Mouse (Mus musculus): Measurements from ENCODE around the gene 4930503B20Rik. TPM values are rescaled to one million over a fixed set of nuclear protein-coding genes. Genes with fewer than 3 reads are reported as not detected.

The 4930503B20Rik gene
- polyA plus RNA-seq, 1 experiment from 2014 or later: 0.12 TPM

GRCm38 (mm10) chr3:146616533-146617283 lies 34.4 kb downstream of the 4930503B20Rik start:
- 68% methylated on average over 5 of the region's 5 CpGs for WGBS

GRCm38 (mm10) chr3:146615496-146615895 lies 35.6 kb downstream of the 4930503B20Rik start, which contains the start of gene Dnase2b:
TSS of gene Dnase2b (minus strand) at chr3:146615596.
- no peaks in the 10 kb centered on the region for H3K4me1 ChIP-seq
- H3K9me3 ChIP-seq: no peaks in the 10 kb centered on the region
- H3K9ac ChIP-seq: no peak within 1 kb of the TSS
- 88% methylated on average over 4 of the region's 4 CpGs for WGBS
- no peak for ATAC-seq (ENCODE audit: borderline replicate concordance, extremely low read depth, low FRiP score, low TSS enrichment)
- no peak within 1 kb of the TSS for H3K4me2 ChIP-seq
- H3K4me3 ChIP-seq: no peak within 1 kb of the TSS
- no peak within 1 kb of the TSS for H3K27ac ChIP-seq
- H3K36me3 ChIP-seq: no peaks in the 10 kb centered on the region
- no peaks in the 10 kb centered on the region for H3K27me3 ChIP-seq

More at GRCm38 (mm10) chr3:146616533-146617283, 34.4 kb downstream of the 4930503B20Rik start:
- Histone ChIP-seq H3K9ac (no peak overlapping the region), H3K9me3 (no peaks in the 10 kb centered on the region), H3K4me3 (no peak overlapping the region), H3K4me2 (no peak overlapping the region), H3K27me3 (no peaks in the 10 kb centered on the region), H3K36me3 (no peaks in the 10 kb centered on the region), H3K4me1 (no peaks in the 10 kb centered on the region), H3K27ac (no peak overlapping the region)
- ATAC-seq (ENCODE audit: borderline replicate concordance, extremely low read depth, low FRiP score, low TSS enrichment): no peak

GRCm38 (mm10) chr3:146611821-146612220 lies 39.3 kb downstream of the 4930503B20Rik start:
- ATAC-seq (ENCODE audit: borderline replicate concordance, extremely low read depth, low FRiP score, low TSS enrichment): no peak
- H3K36me3 ChIP-seq: no peaks in the 10 kb centered on the region
- no peak overlapping the region for H3K4me2 ChIP-seq
- no peaks in the 10 kb centered on the region for H3K9me3 ChIP-seq
- H3K4me3 ChIP-seq: no peak overlapping the region
- WGBS: 43% methylated on average over 4 of the region's 4 CpGs
- no peaks in the 10 kb centered on the region for H3K27me3 ChIP-seq
- no peak overlapping the region for H3K27ac ChIP-seq
- H3K4me1 ChIP-seq: no peaks in the 10 kb centered on the region
- H3K9ac ChIP-seq: no peak overlapping the region

- no peak overlapping the region for H3K4me2 ChIP-seq
- no peak overlapping the region for H3K4me3 ChIP-seq
- no peaks in the 10 kb centered on the region for H3K27me3 ChIP-seq
- no peak overlapping the region for H3K27ac ChIP-seq
- 88% methylated on average over 4 of the region's 4 CpGs for WGBS
- H3K36me3 ChIP-seq: no peaks in the 10 kb centered on the region
- H3K4me1 ChIP-seq: no peaks in the 10 kb centered on the region
- no peak for ATAC-seq (ENCODE audit: borderline replicate concordance, extremely low read depth, low FRiP score, low TSS enrichment)
- no peak overlapping the region for H3K9ac ChIP-seq
- H3K9me3 ChIP-seq: no peaks in the 10 kb centered on the region
Measured at GRCm38 (mm10) chr3:146611261-146611660, 39.9 kb downstream of the 4930503B20Rik start.

- 75% methylated on average over 10 of the region's 10 CpGs for WGBS
- no peak overlapping the region for H3K27ac ChIP-seq
Measured at GRCm38 (mm10) chr3:146610322-146610721, 40.8 kb downstream of the 4930503B20Rik start.

GRCm38 (mm10) chr3:146607368-146607767 lies 43.7 kb downstream of the 4930503B20Rik start:
- no peak for ATAC-seq (ENCODE audit: borderline replicate concordance, extremely low read depth, low FRiP score, low TSS enrichment)
- WGBS: 18% methylated on average over 1 of the region's 1 CpGs
- no peak overlapping the region for H3K4me2 ChIP-seq
- H3K27ac ChIP-seq: no peak overlapping the region
- no peak overlapping the region for H3K4me3 ChIP-seq
- no peaks in the 10 kb centered on the region for H3K4me1 ChIP-seq
- H3K9me3 ChIP-seq: no peaks in the 10 kb centered on the region
- no peaks in the 10 kb centered on the region for H3K27me3 ChIP-seq
- no peak overlapping the region for H3K9ac ChIP-seq
- no peaks in the 10 kb centered on the region for H3K36me3 ChIP-seq

More at GRCm38 (mm10) chr3:146610322-146610721, 40.8 kb downstream of the 4930503B20Rik start:
- H3K4me2 ChIP-seq: no peak overlapping the region
- H3K4me3 ChIP-seq: no peak overlapping the region
- H3K4me1 ChIP-seq: no peaks in the 10 kb centered on the region
- no peaks in the 10 kb centered on the region for H3K9me3 ChIP-seq
- no peaks in the 10 kb centered on the region for H3K36me3 ChIP-seq
- no peak overlapping the region for H3K9ac ChIP-seq
- H3K27me3 ChIP-seq: no peaks in the 10 kb centered on the region
- ATAC-seq (ENCODE audit: borderline replicate concordance, extremely low read depth, low FRiP score, low TSS enrichment): no peak

GRCm38 (mm10) chr3:146604647-146605046 lies 46.5 kb downstream of the 4930503B20Rik start:
- no peak for ATAC-seq (ENCODE audit: borderline replicate concordance, extremely low read depth, low FRiP score, low TSS enrichment)
- H3K4me2 ChIP-seq: no peak overlapping the region
- no peaks in the 10 kb centered on the region for H3K4me1 ChIP-seq
- no peak overlapping the region for H3K27ac ChIP-seq
- no peak overlapping the region for H3K9ac ChIP-seq
- H3K36me3 ChIP-seq: no peaks in the 10 kb centered on the region
- no peaks in the 10 kb centered on the region for H3K9me3 ChIP-seq
- WGBS: 74% methylated on average over 9 of the region's 9 CpGs
- H3K27me3 ChIP-seq: no peaks in the 10 kb centered on the region
- no peak overlapping the region for H3K4me3 ChIP-seq

GRCm38 (mm10) chr3:146602531-146602930 lies 48.6 kb downstream of the 4930503B20Rik start:
- H3K9me3 ChIP-seq: no peaks in the 10 kb centered on the region
- 74% methylated on average over 3 of the region's 3 CpGs for WGBS
- ATAC-seq (ENCODE audit: borderline replicate concordance, extremely low read depth, low FRiP score, low TSS enrichment): no peak
- H3K36me3 ChIP-seq: no peaks in the 10 kb centered on the region
- H3K9ac ChIP-seq: no peak overlapping the region
- no peak overlapping the region for H3K27ac ChIP-seq
- H3K4me3 ChIP-seq: no peak overlapping the region
- H3K4me2 ChIP-seq: no peak overlapping the region
- peaks cover 3% of the 10 kb centered on the region; the same call in 1 of the 2 replicates for H3K4me1 ChIP-seq
- no peaks in the 10 kb centered on the region for H3K27me3 ChIP-seq

GRCm38 (mm10) chr3:146601205-146601604 lies 49.9 kb downstream of the 4930503B20Rik start:
- no peak overlapping the region for H3K27ac ChIP-seq
- WGBS: 66% methylated on average over 2 of the region's 2 CpGs
- no peak for ATAC-seq (ENCODE audit: borderline replicate concordance, extremely low read depth, low FRiP score, low TSS enrichment)
- H3K4me2 ChIP-seq: no peak overlapping the region
- H3K9me3 ChIP-seq: no peaks in the 10 kb centered on the region
- H3K27me3 ChIP-seq: no peaks in the 10 kb centered on the region
- H3K9ac ChIP-seq: no peak overlapping the region
- H3K4me3 ChIP-seq: no peak overlapping the region
- H3K36me3 ChIP-seq: no peaks in the 10 kb centered on the region
- peaks cover 3% of the 10 kb centered on the region; the same call in 1 of the 2 replicates for H3K4me1 ChIP-seq

- WGBS: 72% methylated on average over 6 of the region's 6 CpGs
- no peaks in the 10 kb centered on the region for H3K36me3 ChIP-seq
- H3K4me1 ChIP-seq: peaks cover 3% of the 10 kb centered on the region; the same call in 1 of the 2 replicates
- H3K27ac ChIP-seq: no peak overlapping the region
- H3K4me2 ChIP-seq: no peak overlapping the region
- H3K9ac ChIP-seq: no peak overlapping the region
- no peak for ATAC-seq (ENCODE audit: borderline replicate concordance, extremely low read depth, low FRiP score, low TSS enrichment)
- H3K9me3 ChIP-seq: no peaks in the 10 kb centered on the region
- H3K27me3 ChIP-seq: no peaks in the 10 kb centered on the region
- H3K4me3 ChIP-seq: no peak overlapping the region
Measured at GRCm38 (mm10) chr3:146599198-146599900, 51.8 kb downstream of the 4930503B20Rik start.

- no peaks in the 10 kb centered on the region for H3K36me3 ChIP-seq
- no peak overlapping the region for H3K4me3 ChIP-seq
- no peak; the same call in 1 of the 2 replicates for ATAC-seq (ENCODE audit: borderline replicate concordance, extremely low read depth, low FRiP score, low TSS enrichment)
- 0 out of 2 replicates have a peak overlapping the region, but pooled peaks have one; percentile 1 for H3K4me2 ChIP-seq
- no peaks in the 10 kb centered on the region for H3K9me3 ChIP-seq
- no peak overlapping the region for H3K9ac ChIP-seq
- H3K27ac ChIP-seq: no peak overlapping the region
- WGBS: 33% methylated on average over 6 of the region's 6 CpGs
- H3K4me1 ChIP-seq: peaks cover 3% of the 10 kb centered on the region; the same call in 1 of the 2 replicates
- no peaks in the 10 kb centered on the region for H3K27me3 ChIP-seq
Measured at GRCm38 (mm10) chr3:146598411-146598810, 52.7 kb downstream of the 4930503B20Rik start.

GRCm38 (mm10) chr3:146596864-146597263 lies 54.3 kb downstream of the 4930503B20Rik start:
- Histone ChIP-seq H3K4me3 (no peak overlapping the region), H3K27me3 (no peaks in the 10 kb centered on the region), H3K4me2 (no peak overlapping the region), H3K27ac (no peak overlapping the region), H3K4me1 (peaks cover 3% of the 10 kb centered on the region; the same call in 1 of the 2 replicates), H3K36me3 (no peaks in the 10 kb centered on the region), H3K9me3 (no peaks in the 10 kb centered on the region), H3K9ac (no peak overlapping the region)
- WGBS: 89% methylated on average over 7 of the region's 7 CpGs
- no peak for ATAC-seq (ENCODE audit: borderline replicate concordance, extremely low read depth, low FRiP score, low TSS enrichment)

All from lung, embryonic 15.5 days (tissue).